Mouse (Mus musculus) urinary bladder, postnatal 10 days (tissue): Measurements from ENCODE around the gene St3gal6.
"Not testable (repeated sequence)": the region's sequence is repeated elsewhere in the genome, so short reads cannot be mapped to it uniquely, and the experiment has no call there.

Source experiments
- DNase-seq: peaks from one replicate; pipeline ENCODE4 v3.0.0; 2022; ENCODE audit warnings: low spot score

The St3gal6 gene

DNA sequence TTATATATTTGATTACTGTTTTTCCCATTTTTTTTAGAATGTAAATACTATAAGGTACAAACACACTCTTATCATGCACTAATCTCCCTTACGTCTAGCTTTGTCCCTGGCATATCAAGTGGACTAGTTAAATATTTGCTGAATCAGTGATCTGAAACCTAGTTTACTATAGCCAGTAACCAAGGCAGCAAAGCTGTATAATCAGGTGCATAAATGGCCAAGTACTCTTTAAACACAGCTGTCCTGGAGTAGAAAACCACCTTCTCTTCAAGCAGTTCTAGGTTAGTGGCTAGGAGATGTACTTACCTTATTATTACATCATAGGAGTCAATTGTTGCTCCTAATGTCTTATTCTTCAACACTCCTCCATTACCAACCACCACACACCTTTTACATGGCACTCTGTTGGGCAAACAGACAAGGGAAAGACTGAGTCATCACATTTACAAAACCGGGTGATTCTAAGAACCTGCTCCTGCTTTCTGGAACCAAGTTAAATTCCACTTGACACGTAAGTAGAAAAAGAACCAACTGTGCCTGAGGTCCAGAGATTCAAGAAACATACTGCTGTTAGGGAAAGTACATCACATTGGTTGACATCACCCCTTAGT, 48.4 kb downstream of the St3gal6 start:
- no peak for DNase-seq

DNA sequence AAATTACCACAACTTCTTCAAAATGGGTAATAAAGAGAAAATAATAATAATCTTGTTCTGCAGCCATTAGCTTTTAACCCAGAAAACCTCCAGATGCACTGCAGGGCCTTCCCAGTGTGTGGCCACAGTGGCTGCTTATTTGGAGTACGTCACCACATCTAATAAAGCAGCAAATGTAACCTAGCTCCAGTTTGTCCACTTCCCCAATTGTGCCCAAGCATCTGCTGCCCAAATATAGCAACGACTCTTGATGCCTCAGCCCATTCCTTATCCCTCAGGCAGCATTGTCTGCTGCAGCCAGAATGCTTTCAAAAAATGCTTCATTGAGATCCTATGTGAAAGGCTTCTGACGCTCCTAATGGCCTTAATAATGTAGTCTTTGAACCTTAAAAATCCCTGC, 49.2 kb downstream of the St3gal6 start:
- DNase-seq = no peak

DNA sequence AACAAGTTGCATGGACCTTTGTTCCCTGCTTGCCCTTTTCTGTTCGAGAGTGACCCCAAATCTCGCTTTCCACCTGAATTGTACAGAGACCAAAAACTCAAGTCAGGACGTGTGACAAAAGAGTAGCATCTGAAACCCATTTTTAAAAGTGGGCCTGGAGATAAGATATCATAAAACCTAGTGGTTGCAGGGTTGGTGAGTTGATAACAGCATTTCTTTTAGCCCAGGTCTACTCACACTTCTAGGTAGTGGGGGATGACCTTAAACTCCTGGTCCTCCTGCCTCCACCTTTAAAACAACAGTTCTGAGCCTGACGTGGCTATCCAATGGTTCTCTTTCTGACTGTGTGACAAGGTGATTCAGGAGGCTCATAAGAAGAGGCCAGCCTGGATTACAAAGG, 53.2 kb downstream of the St3gal6 start:
- DNase-seq = no peak

DNA sequence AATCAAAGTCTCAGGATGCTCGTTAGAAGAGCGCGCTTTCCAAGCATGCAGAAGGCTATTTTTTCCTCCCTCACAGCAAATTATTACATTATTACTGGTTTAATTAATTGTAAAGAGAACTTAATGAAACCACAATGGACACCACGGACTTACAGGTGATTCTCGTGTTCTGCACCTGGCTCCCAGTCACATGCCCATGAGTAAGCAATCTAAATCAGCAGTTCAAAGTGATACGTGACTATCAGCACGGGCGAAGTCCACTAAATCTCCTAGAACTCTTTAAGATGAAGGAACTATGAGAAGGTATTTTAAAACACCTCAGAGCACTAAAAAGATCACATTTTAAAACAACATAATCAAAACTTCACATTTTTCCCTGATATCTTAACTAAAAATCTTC, 54.0 kb downstream of the St3gal6 start:
- no peak for DNase-seq

DNA sequence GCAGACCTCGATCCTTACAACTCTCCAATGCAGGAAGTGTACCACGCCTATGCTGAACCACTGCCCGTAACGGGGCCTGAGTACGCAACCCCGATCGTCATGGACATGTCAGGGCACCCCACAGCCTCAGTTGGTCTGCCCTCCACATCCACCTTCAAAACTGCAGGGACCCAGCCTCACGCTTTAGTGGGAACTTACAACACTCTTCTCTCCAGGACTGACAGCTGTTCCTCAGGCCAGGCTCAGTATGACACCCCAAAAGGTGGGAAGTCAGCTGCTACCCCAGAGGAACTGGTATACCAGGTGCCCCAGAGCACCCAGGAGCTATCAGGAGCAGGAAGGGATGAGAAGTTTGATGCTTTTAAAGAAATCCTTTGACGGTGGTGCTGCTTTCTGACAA, 58.6 kb downstream of the St3gal6 start:
- no peak for DNase-seq

DNA sequence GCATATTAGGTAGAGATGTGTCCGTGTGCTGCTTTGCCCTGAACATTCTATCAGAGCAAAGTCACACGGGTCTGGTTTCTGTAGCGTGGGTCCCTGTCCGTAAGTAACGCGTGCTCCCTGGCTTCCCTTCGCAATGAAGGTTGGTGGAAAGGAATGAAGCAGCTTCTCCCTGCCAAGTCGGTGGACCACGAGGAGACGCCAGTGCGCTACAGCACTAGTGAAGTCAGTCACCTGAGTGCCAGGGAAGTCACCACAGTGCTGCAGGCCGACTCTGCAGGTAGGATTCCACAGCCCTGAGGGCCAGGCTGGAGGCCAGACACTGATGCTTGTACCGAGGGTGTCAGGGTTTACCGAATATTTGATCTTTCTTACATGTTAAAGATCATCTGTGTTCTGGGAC, 60.0 kb downstream of the St3gal6 start:
- DNase-seq = no peak

DNA sequence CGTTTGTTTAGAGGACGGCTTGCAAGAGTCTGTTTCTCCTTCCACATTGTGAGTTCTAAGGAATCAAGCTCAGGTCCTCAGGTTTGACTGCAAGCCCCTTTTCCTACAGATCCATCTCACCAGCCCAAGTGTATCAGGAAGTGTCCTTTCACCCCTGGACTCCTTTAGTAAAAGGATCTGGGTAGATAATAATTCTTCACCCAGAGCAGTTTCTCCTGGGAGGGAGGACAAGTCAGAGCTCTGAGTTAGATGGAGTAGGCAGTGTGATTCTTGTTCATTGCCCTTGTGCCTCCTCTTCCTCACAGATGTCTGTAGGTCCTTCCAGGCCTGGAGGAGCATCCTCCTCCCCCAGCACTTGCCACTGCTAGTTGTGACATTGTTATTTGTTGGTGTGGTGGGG, 61.5 kb downstream of the St3gal6 start:
- no peak for DNase-seq

DNA sequence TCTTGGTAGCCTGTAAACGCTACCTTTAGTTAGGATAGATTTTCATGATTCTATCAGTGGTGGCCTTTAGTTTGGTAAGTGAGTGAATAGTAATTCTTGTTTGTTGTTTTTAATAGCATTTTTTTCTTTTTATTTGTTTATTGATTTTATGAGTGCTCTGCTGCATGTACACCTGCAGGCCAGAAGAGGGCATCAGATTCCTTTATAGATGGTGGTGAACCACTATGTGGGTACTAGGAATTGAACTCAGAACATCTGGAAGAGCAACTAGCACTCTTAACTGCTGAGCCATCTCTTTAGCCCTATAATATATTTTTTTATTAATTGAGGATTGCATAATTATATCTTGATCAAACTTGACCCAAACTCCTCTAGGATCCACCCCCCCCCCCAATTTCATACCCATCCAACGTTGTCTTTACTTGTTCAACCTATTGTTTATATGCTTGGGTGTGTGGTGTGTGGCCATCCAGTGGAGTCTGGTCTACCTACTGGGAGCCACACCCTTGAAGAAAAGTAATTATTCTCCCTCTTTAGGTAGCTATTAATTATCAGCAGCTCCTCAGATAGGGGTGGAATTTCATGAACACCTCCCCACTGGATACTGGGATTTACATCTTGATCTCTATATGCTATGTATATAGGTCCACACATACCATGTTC, 62.1 kb downstream of the St3gal6 start:
- no peak for DNase-seq

DNA sequence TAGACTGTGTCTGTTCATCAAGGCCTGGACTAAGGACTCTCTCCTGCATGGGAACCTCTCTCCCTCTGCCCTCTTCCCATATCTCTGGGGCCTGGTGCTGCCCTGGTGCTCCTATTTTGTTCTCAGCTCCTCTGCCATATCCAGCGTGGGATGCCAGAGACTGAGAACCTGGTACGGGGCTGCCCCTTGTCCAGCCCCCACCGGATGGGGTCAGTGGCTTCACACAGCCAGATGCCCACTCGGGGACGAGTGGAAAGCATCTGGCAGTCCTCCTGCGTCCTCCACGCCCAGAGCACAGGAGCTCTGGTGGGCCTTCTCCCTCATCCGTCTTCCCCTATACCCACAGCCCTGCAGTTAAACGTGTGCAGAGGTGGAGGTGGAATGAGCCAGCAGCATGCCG, 63.7 kb downstream of the St3gal6 start:
- no peak for DNase-seq

DNA sequence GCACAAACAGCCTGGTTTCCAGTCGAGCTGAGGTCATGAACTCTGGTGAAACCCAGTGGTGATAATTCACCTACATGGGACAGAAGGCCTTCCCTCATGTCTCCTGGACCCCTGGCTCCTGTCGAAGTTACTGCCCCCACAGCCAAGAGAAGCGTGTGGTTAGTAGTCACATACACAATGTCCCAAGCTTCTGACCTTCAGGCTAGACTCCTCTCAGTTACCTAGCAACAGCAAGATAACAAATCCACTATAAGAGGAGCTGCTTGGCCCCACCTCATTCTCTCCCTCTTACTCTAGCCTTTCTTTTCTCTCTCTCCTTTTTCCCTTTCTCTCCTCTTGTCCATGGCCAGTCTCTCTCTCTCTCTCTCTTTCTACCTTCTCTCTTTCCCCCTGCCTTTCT, 64.1 kb downstream of the St3gal6 start:
- DNase-seq = not testable (repeated sequence)

DNA sequence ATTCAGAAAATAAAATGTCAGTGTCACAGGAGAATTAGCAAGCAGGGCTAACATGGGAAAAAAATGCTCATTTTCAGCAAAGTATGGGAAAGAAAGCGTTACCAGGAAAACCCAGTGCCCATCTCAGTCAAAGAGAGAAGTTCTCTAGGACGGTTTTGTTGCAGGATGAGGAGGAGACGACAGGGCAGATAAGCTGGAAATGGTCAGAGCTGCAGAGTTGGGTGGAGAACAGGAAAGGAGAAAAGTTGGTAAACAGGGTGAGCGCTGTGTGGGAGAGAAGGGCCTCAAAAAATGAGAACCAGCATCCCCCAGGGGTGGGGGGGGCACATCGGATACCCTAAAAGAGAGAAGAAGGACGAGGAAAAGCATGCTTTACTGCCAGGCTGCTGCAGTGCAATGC, 67.1 kb downstream of the St3gal6 start:
- no peak for DNase-seq

DNA sequence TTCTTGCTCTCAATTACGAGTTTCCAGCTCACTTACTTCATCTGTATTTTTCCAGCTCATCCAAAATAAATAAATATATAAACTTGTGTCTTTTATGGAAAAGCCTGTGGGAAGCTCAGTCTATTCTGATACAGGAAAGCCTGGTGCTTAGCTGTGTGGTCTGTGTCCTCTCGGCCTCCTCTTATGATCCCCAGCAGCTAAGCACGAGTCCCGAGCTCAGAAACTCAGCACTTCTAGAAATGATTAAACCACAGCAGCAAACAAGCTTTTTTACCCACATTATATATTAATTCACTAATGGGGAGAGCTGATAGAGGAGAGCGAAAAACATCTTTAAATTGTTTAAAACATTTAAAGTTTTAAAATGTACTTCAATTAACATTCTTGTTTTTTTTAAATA, 67.6 kb downstream of the St3gal6 start:
- no peak for DNase-seq

DNA sequence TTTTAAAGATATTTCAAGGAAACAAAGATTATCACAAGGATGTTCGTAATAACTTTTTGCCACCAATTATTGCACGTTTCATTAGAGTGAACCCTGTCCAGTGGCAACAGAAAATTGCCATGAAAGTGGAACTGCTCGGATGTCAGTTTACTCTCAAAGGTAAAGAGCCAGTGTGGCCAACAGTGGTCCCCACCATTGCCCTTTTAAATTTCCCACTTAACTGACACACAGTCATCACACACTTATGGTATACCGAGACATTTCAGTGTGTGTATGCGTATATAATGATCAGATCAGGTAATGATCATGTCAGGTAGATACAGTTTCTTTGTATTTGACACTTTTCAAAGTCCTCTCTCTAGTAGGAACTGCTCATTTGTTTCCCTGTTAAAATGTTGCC, 68.9 kb downstream of the St3gal6 start:
- no peak for DNase-seq

DNA sequence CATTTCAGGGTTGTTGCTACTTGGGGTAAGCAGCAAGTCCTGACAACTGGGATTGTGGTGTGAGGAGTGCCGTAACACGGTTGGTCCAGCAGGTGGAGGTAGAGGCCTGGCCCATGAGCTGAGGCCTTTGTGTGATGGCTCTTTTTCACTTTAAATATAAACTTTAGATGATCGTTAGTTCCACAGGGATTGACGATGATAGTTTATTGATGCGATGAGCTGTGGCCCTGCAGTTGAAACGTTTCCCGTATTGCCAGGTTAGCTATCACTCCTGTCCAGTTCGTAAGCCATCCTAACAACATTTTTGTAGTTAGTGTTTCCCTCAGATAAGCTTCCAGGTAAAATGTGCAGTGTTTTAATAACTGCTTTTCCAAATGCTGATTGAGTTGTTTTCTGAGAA, 69.4 kb downstream of the St3gal6 start:
- DNase-seq = no peak

DNA sequence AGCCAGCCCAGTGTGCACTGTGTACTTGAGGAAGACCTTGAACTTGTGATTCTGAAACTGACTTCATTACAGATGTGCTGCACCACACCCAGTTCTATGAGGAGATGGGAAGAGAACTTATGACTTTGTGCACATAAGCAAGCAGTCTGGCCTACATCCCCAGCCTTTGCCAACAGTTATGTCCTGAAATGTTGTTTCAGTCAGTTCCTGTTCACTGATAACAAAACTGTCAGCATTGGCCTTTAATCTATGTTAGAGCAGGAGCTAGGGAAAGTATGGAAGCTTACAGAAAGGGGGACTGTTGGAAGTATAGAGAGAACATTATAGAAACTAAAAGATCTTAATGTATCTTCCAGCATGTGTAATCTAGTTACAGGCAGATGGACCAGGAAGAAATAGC, 70.2 kb downstream of the St3gal6 start:
- DNase-seq = no peak

DNA sequence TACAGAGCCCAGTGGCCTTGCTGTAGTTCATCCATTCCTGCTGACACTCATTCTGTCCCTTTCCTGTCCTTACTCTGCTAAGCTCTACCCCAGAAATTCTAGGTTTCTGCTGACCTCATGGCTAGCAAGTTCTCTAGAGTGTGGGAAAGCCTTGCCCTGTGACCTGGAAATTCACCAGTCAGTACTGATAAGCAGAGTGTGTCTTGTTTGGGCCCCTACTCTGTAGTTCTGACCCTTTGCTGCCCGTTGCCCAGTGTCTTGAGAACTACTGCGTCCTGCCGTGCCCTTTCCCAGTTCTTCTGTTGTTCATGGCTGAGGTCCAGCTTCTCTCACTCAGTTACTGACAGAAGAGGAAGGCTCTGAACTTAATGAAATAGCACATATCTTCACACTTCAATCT, 70.9 kb downstream of the St3gal6 start:
- DNase-seq = no peak

DNA sequence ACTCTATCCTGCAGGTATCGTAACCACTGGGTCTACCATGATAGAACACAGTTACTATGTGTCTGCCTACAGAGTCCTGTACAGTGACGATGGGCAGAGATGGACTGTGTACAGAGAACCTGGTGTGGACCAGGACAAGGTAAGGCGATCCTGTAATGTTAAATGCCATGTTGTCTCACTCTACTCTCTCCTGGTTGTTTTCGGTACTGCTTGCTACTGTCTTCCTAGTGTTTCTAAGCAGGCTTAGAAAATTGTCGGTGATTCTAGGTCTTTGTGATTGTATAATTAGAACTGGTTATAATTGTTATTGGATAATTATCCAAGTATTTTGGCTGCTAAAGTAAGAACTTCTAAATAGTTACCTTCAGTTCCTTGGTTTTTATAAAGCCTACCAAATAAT, 72.4 kb downstream of the St3gal6 start:
- no peak for DNase-seq

DNA sequence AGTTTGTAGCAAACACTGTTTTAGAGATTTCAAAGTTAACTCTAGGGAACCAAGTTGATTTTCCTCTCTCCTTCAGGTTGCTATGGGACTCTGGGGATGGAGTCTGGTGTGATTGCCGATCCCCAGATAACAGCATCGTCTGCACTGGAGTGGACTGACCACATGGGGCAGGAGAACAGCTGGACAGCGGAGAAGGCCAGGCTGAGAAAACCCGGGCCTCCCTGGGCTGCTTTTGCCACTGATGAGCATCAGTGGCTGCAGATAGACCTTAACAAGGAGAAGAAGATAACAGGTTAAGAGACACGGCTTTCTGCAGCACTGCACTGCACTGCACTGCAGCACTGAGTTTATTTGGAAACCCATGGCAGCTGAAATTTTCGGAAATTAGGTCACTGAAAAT, 73.4 kb downstream of the St3gal6 start:
- DNase-seq = no peak

DNA sequence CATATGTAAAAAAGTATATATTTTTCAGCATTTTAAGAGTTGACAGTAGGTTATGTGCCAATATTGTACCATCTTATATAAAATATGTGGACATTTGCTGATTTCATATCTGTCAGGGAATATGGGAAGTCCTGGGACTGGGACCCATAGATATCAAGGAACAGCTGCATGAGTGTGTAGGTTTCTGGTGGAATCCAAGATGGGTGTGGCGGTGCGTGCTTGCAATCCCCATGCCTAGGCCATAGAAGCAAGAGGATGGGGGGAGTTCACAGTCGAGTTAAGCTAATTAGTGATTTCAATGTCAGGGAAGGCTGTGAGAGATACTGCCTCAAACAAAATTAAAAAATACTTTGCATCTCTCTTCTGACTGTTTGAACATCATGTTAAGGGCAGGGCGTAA, 75.0 kb downstream of the St3gal6 start:
- no peak for DNase-seq

DNA sequence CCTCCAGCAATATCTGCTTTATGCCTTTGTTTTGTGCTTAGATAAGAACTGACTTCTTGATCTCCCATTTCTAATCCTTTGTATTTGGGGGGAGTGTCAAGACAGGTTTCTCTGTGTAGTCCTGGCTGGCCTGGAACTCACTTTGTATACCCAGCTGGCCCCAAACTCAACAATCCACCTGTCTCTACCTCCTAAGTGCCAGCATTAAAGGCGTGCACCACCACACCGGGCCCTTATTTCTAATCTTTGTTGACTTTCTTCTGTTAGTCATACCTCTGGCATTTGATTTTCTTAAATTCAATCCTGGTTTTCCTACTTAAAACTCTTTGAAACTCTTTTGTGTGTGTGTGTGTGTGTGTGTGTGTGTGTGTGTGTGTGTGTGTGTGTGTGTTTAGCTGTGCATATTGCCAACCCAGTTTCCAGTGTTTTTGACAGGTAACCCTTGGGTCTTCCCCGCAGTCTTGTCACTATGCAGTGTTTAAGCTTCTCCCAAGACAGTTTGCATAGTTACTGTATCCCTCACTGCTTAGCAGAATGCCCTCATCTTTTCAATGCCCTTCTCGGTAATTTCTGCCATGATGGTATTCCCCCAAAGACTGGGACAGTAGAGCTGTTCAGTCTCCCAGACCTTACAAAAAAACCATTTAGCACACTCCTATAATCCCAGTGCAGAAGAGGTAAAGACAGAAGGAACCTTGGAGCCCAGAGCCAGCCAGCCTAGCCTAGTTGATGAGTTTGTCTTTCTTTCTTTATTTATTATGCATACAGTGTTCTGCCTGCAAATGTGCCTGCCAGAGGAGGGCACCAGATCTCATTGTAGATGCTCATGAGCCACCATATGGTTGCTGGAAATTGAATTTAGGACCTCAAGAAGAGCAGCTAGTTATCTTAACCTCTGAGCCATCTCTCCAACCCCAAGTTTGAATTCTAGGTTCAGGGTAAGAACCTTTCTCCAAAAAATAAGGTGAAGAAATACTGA, 77.5 kb downstream of the St3gal6 start:
- no peak for DNase-seq

DNA sequence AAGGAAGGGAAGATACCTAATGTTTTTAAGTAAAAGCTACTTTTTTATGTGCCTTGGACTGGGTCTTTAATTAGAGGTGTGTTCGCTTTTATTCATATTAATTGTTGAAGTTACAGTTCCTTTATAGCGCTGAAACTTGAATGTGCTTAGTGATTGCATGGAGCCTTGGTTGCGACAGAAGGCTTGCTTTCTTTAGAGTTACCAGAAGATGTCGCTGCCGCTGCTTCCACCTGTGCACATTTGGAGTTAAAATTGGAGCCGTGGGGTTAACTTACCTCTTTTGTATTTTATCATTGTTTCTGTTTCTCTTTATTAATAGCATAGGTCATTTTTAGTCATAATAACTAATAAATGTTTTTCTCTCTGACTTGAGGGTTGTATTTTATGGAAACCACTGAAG, 79.3 kb downstream of the St3gal6 start:
- no peak for DNase-seq

DNA sequence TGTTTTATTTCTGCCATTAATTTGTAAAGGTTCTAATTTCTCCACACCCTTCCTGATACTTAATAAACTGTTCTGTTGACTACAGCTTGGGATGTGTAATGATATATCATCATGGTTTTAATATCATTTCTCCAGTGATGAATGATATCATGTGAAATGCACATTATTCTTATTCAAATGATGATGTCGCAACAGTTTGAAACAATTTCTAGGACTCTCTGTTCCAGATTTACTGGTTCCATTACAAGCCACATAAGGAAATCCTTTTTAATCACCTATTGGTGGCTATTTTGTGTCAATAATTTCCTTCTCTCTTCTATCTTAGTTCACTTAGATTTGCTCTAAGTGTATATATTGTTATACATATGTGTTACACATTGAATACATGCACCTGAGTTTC, 91.7 kb downstream of the St3gal6 start:
- no peak for DNase-seq

DNA sequence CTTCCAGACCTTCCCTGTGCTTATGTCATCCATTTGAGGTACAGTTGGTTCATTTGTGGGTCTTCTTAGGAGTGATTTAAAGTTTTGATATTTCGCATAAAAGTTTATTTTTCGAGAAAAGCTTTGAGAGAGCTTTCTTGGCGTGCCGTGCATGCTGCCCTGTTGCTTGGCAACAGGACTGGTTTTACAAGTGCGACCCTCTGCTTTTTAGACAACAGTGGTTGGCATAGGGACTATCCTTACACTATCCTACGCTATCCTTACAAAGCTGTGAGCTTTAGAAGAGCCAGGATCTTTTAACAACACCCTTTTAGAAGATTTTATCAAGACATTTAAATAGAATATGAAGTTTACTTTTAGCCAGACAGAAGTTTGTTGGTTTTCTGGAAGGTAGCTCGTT, 93.8 kb downstream of the St3gal6 start:
- DNase-seq = no peak
